Mouse (Mus musculus): ENCODE data around the gene Tmem117. TPM values are rescaled to one million over a fixed set of nuclear protein-coding genes. Genes with fewer than 3 reads are reported as not detected.
A peak's percentile ranks its signal among the peaks of the same experiment; 100 is the strongest.

The Tmem117 gene
- polyA plus RNA-seq, 1 experiment: 9.1 TPM

DNA sequence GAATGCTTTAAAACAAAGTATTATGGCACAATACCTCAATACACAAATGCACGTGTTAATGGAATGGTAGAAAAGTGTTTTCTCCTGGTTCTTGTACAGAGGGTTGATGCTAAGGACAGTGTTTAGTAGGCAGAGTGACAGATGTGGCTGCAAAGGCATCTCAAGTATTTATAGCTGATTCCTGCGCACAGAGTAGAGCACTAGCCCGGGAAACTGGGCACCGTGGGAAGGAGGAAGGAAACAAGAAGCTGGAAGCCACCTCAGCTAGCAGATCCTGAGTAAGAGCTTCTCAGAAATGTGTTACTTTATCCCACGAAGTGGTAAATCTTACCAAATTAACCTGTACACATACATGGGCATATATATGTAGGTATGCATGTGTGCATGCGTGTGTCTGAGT is 395.4 kb downstream of the Tmem117 start:
- Histone ChIP-seq H3K27me3 (ENCODE audit: control insufficient read depth, insufficient read depth, low read length) (no peaks in the 10 kb centered on the region; the same call in 1 of the 2 replicates), H3K27ac (ENCODE audit: insufficient read depth, low read length) (no peak overlapping the region), H3K4me3 (replicated peaks; ENCODE audit: insufficient read depth, low read depth, low read length) (no peak overlapping the region), H3K4me1 (ENCODE audit: control insufficient read depth, insufficient read depth, low read length) (no peaks in the 10 kb centered on the region)
- no peak for TF ChIP-seq POLR2A (IDR thresholded peaks at IDR 0.05; ENCODE audit: borderline replicate concordance, insufficient read depth, low read length)
- TF ChIP-seq CTCF (IDR thresholded peaks at IDR 0.05; ENCODE audit: borderline replicate concordance, insufficient read depth, low read depth, low read length): no peak
- no peak for DNase-seq
- 79% methylated on average over 6 of the region's 6 CpGs for WGBS

DNA sequence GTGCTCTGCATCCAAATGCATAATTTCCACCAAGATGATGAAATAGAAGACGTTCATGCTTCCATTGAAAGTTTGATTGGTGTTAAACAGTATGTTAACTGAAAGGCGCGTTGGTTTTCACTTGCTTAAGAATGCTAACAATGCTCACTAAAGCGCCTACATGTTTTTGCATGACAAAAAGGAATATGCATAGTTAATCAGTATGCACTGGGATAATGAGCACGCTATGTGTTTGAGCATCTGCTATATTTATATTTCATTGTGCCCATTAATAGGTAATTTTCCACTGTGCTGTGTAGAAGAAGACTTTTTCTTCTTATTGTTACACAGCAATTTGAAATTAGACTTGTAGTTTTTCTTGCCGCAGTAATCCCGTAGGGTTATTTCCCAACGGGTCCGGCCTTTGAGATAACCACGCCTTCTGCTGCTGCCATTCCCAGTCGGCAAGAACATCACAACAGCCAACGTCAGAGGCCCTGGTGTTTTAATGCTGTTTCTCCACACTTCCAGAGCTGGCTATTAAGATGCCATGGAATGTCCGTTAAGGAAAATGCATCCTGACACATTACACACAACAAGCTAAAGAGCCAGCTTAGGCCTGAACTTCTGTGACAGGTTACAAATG is 399.9 kb downstream of the Tmem117 start:
- no peaks in the 10 kb centered on the region for H3K4me1 ChIP-seq (ENCODE audit: control insufficient read depth, insufficient read depth, low read length)
- no peak overlapping the region for H3K4me3 ChIP-seq (replicated peaks; ENCODE audit: insufficient read depth, low read depth, low read length)
- 67% methylated on average over 13 of the region's 13 CpGs for WGBS
- no peak overlapping the region for H3K27ac ChIP-seq (ENCODE audit: insufficient read depth, low read length)
- H3K27me3 ChIP-seq (ENCODE audit: control insufficient read depth, insufficient read depth, low read length): no peaks in the 10 kb centered on the region
- TF ChIP-seq POLR2A (IDR thresholded peaks at IDR 0.05; ENCODE audit: borderline replicate concordance, insufficient read depth, low read length): no peak
- no peak for TF ChIP-seq CTCF (IDR thresholded peaks at IDR 0.05; ENCODE audit: borderline replicate concordance, insufficient read depth, low read depth, low read length)
- no peak for DNase-seq

DNA sequence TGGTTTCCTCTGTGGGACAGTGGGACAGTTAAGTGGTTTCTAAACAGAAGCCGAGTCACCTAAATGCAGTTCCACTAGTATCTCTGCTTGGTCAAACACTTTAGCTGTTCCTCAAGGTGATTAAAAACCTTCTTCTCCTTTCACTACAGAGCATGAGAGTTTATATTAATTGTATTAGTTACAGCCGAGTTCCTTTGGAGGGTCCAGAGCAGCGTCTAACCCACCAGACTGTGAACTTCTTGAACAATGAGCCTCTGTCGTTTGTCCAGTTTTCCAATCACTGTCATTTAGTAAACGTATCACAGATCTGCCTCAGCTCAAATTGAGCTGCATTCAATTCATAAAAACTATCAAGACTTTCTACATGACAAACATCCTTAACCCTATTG is 400.4 kb downstream of the Tmem117 start:
- WGBS: 63% methylated on average over 5 of the region's 5 CpGs
- Histone ChIP-seq H3K4me1 (ENCODE audit: control insufficient read depth, insufficient read depth, low read length) (no peaks in the 10 kb centered on the region), H3K27me3 (ENCODE audit: control insufficient read depth, insufficient read depth, low read length) (no peaks in the 10 kb centered on the region), H3K27ac (ENCODE audit: insufficient read depth, low read length) (no peak overlapping the region), H3K4me3 (replicated peaks; ENCODE audit: insufficient read depth, low read depth, low read length) (no peak overlapping the region)
- TF ChIP-seq CTCF (IDR thresholded peaks at IDR 0.05; ENCODE audit: borderline replicate concordance, insufficient read depth, low read depth, low read length) (no peak), POLR2A (IDR thresholded peaks at IDR 0.05; ENCODE audit: borderline replicate concordance, insufficient read depth, low read length) (no peak)
- DNase-seq: no peak

DNA sequence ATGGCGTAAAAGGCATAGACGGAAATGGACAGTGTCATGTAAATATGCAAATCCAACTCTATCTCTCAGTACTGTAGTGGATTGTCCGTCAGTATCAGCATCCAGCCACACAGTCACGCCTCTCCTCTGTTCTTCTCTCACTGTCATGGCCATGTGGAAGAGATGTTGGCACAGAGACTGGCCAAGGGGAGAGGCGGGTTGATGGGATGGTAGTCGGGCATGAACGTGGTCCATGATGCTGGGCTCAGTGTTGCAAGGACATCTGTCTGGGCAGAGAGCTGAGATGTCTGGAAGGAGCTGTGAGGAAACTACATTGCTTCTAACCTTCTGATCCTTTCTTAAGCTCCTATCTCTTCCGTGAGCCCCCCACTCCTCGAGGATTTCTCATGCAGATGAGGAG is 413.4 kb downstream of the Tmem117 start:
- WGBS: 77% methylated on average over 9 of the region's 9 CpGs
- TF ChIP-seq CTCF (IDR thresholded peaks at IDR 0.05; ENCODE audit: borderline replicate concordance, insufficient read depth, low read depth, low read length): no peak
- no peak for TF ChIP-seq POLR2A (IDR thresholded peaks at IDR 0.05; ENCODE audit: borderline replicate concordance, insufficient read depth, low read length)
- peaks cover 11% of the 10 kb centered on the region for H3K4me1 ChIP-seq (ENCODE audit: control insufficient read depth, insufficient read depth, low read length)

DNA sequence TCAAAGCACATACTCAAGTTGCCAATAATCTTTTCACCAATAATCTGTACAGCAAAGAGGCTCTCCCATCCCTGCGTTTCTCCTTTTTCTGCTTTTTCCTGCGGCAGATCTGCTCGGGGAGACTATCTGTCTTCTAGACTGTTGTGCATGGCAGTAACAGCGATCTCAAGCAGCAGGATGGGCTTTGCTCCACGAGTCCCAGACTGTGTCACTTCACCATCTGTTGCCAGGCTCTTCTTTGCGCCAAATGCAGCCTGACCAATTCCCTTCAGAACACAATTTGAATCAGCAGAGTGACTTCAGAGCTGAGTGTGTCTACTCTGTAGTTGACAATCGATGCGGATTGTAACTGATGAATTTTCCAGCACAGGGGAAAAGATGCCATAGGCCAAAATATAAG is 415.0 kb downstream of the Tmem117 start:
- 3% methylated on average over 8 of the region's 8 CpGs for whole genome bisulfite sequencing
- Histone ChIP-seq H3K4me1 (ENCODE audit: control insufficient read depth, insufficient read depth, low read length) (peaks cover 16% of the 10 kb centered on the region), H3K27ac (ENCODE audit: insufficient read depth, low read length) (peak overlapping the region; percentile 44; the same call in 1 of the 2 replicates), H3K4me3 (replicated peaks; ENCODE audit: insufficient read depth, low read depth, low read length) (no peak overlapping the region), H3K27me3 (ENCODE audit: control insufficient read depth, insufficient read depth, low read length) (no peaks in the 10 kb centered on the region)
- DNase-seq: peak; percentile 89 to 96
- TF ChIP-seq CTCF (IDR thresholded peaks at IDR 0.05; ENCODE audit: borderline replicate concordance, insufficient read depth, low read depth, low read length) (no peak), POLR2A (IDR thresholded peaks at IDR 0.05; ENCODE audit: borderline replicate concordance, insufficient read depth, low read length) (peak; percentile 17; the same call in 1 of the 2 replicates)

More for the DNA sequence above, 413.4 kb downstream of the Tmem117 start:
- H3K4me3 ChIP-seq (replicated peaks; ENCODE audit: insufficient read depth, low read depth, low read length): no peak overlapping the region
- no peak overlapping the region for H3K27ac ChIP-seq (ENCODE audit: insufficient read depth, low read length)
- no peak for DNase-seq
- no peaks in the 10 kb centered on the region for H3K27me3 ChIP-seq (ENCODE audit: control insufficient read depth, insufficient read depth, low read length)

DNA sequence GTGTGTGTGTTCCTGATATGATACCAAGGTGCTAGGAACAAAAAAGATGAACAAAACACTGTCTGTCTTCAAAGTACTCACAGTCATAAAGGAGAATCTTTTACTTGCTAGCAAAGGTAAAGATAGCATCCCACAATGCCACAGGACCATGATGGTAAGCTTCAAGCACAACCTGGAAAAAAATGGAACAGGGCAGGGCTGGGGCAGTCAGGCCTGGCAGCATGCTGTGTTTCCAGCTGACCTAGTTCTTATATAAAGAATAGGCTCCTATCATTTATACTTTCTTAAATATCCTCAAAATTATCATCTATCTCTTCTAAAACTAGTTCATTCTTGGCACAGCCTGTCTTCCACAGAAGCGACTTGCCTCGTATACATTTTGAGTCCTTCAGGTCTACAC is 418.5 kb downstream of the Tmem117 start:
- 67% methylated on average over 2 of the region's 2 CpGs for WGBS
- TF ChIP-seq CTCF (IDR thresholded peaks at IDR 0.05; ENCODE audit: borderline replicate concordance, insufficient read depth, low read depth, low read length) (no peak), POLR2A (IDR thresholded peaks at IDR 0.05; ENCODE audit: borderline replicate concordance, insufficient read depth, low read length) (no peak)
- Histone ChIP-seq H3K4me1 (ENCODE audit: control insufficient read depth, insufficient read depth, low read length) (peaks cover 17% of the 10 kb centered on the region), H3K4me3 (replicated peaks; ENCODE audit: insufficient read depth, low read depth, low read length) (no peak overlapping the region), H3K27me3 (ENCODE audit: control insufficient read depth, insufficient read depth, low read length) (no peaks in the 10 kb centered on the region), H3K27ac (ENCODE audit: insufficient read depth, low read length) (no peak overlapping the region)
- peak; percentile 40 to 71 for DNase-seq

DNA sequence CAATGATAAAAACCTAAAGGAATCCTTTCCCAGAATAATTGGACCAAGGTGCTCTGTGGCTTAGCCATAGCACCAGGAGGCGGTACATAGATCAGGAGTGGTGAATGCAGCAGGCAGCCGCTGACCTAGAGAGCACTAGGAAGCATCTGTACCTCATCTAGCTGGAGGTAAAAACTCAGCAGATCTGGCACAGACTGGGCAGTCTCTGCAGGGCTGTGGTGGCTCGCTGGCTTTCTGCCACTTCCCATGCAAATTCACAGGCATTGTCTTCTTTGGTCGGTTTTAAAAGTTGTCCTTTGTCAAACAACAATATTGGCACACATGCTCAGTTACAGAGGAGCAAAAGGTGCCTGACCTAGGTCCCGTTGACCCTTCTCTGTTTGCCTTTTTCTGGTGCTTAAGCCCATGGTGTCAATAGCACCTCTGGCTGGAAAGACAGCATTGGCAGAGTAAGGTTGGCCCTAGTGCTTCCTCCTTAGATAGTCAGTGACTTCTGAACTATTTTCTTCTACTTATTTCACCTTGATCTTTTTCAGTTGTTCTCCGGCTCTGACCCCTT is 420.2 kb downstream of the Tmem117 start:
- TF ChIP-seq POLR2A (IDR thresholded peaks at IDR 0.05; ENCODE audit: borderline replicate concordance, insufficient read depth, low read length): no peak
- TF ChIP-seq CTCF (IDR thresholded peaks at IDR 0.05; ENCODE audit: borderline replicate concordance, insufficient read depth, low read depth, low read length): no peak
- no peak overlapping the region for H3K27ac ChIP-seq (ENCODE audit: insufficient read depth, low read length)
- H3K4me1 ChIP-seq (ENCODE audit: control insufficient read depth, insufficient read depth, low read length): peaks cover 15% of the 10 kb centered on the region
- H3K4me3 ChIP-seq (replicated peaks; ENCODE audit: insufficient read depth, low read depth, low read length): no peak overlapping the region
- peak; percentile 71 to 74 for DNase-seq
- 36% methylated on average over 6 of the region's 6 CpGs for WGBS
- H3K27me3 ChIP-seq (ENCODE audit: control insufficient read depth, insufficient read depth, low read length): no peaks in the 10 kb centered on the region

DNA sequence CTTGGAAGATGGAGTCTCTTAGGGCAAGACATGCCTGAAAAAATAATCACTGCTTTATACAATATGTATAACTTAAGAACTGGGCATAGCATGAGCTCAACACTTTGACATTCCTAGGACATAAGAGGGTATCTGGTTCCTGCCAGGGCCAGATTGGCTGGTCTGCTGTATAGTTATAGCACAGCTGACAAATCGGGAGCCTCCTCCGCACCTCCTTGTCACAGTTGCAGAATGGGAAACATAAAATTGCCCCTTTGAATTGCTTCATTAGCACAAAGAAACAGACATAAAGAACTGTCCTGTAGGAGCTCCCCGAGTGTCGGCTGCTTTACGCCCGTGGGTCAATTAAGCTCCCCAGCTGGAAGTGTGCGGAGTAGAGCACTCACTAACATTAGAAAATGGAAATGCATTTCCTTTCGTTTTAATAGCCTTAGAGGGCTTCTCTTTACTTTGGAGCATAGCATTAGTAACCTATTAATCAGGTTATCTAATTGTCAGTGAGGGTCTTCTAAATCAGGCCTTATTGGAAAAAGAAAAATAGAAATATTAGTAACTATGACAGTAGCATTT is 426.1 kb downstream of the Tmem117 start:
- WGBS: 77% methylated on average over 8 of the region's 8 CpGs
- no peak for TF ChIP-seq CTCF (IDR thresholded peaks at IDR 0.05; ENCODE audit: borderline replicate concordance, insufficient read depth, low read depth, low read length)
- no peak for TF ChIP-seq POLR2A (IDR thresholded peaks at IDR 0.05; ENCODE audit: borderline replicate concordance, insufficient read depth, low read length)
- no peak for DNase-seq
- Histone ChIP-seq H3K4me3 (replicated peaks; ENCODE audit: insufficient read depth, low read depth, low read length) (no peak overlapping the region), H3K27me3 (ENCODE audit: control insufficient read depth, insufficient read depth, low read length) (no peaks in the 10 kb centered on the region; the same call in 1 of the 2 replicates), H3K27ac (ENCODE audit: insufficient read depth, low read length) (no peak overlapping the region), H3K4me1 (ENCODE audit: control insufficient read depth, insufficient read depth, low read length) (no peaks in the 10 kb centered on the region)

Data from cerebellum, adult 2 months (tissue).